Mouse (Mus musculus) neural tube, embryonic 11.5 days (tissue): ENCODE data around the gene Asap3. TPM values are rescaled to one million over a fixed set of nuclear protein-coding genes. Genes with fewer than 3 reads are reported as not detected.

Experiments
- polyA plus RNA-seq: library from polyadenylated mRNA; unstranded; fragments of >200 nt; fragmentation: Nextera tagmentation; extraction: Ambion mirVana; gene quantifications from 2 replicates; pipeline ENCODE4 v1.2.1, GENCODE M21; 2014

The Asap3 gene
- polyA plus RNA-seq, 1 experiment from 2014 or later = 7.5 TPM

Other genes with a start within 250 kb of the Asap3 start
- 34.2 and 36.4 TPM in 2 replicates for gene Gale, start 242.6 kb upstream of the Asap3 start, polyA plus RNA-seq
- 161 and 171 TPM in 2 replicates for gene Lypla2, start 233.7 kb upstream of the Asap3 start, polyA plus RNA-seq
- 60.0 and 60.6 TPM in 2 replicates for gene Pithd1, start 219.1 kb upstream of the Asap3 start, polyA plus RNA-seq
- gene Eloa, start 184.6 kb upstream of the Asap3 start, polyA plus RNA-seq = 44.3 and 45.2 TPM in 2 replicates
- 410 and 416 TPM in 2 replicates for gene Rpl11, start 152.9 kb upstream of the Asap3 start, polyA plus RNA-seq
- 440 and 470 TPM in 2 replicates for gene Id3, start 62.9 kb upstream of the Asap3 start, polyA plus RNA-seq
- gene E2f2, start 34.0 kb upstream of the Asap3 start, polyA plus RNA-seq = 7.2 and 7.6 TPM in 2 replicates
- 6.5 and 7.4 TPM in 2 replicates for gene Tcea3, start 41.4 kb downstream of the Asap3 start, polyA plus RNA-seq
- 34.2 and 34.4 TPM in 2 replicates for gene Zfp46, start 78.3 kb downstream of the Asap3 start, polyA plus RNA-seq
- 183 and 184 TPM in 2 replicates for gene Hnrnpr, start 104.6 kb downstream of the Asap3 start, polyA plus RNA-seq
- gene Htr1d, start 217.2 kb downstream of the Asap3 start, polyA plus RNA-seq = 0.17 and 0.24 TPM in 2 replicates